Mouse (Mus musculus) intestine, postnatal 0 days (tissue): Measurements from ENCODE around the gene Pkmyt1. TPM values are rescaled to one million over a fixed set of nuclear protein-coding genes. Genes with fewer than 3 reads are reported as not detected.

Experiments used
- ATAC-seq: fragments of 200-750 bp; cut with Nextera tagmentation; 2 replicates; pipeline ENCODE4 v1.8.0; 2017; ENCODE audit warnings: mild to moderate bottlenecking, moderate TSS enrichment, moderate library complexity
- H3K27ac ChIP-seq: fragments of 300-500 bp; sonication (generic); 2 replicates; pipeline ENCODE4 v1.5.1; 2014; ENCODE audit warnings: mild to moderate bottlenecking, low read depth, low read length, moderate library complexity
- H3K27me3 ChIP-seq: fragments of 300-500 bp; sonication (generic); replicated peaks from 2 replicates; pipeline ENCODE4 v1.6.1; 2014; ENCODE audit warnings: low read length, mixed read lengths; ENCODE audit not compliant: control insufficient read depth, insufficient read depth
- H3K36me3 ChIP-seq: fragments of 300-500 bp; sonication (generic); 2 replicates; pipeline ENCODE4 v1.6.1; 2014; ENCODE audit warnings: mild to moderate bottlenecking, moderate library complexity; ENCODE audit not compliant: control insufficient read depth, insufficient read depth
- H3K4me1 ChIP-seq: fragments of 300-500 bp; sonication (generic); replicated peaks from 2 replicates; pipeline ENCODE4 v1.6.1; 2014; ENCODE audit warnings: antibody characterized with exemption, low read length, mixed read lengths; ENCODE audit not compliant: control insufficient read depth, insufficient read depth
- H3K4me2 ChIP-seq: fragments of 300-500 bp; sonication (generic); replicated peaks from 2 replicates; pipeline ENCODE4 v1.6.1; 2014; ENCODE audit warnings: low read depth, mild to moderate bottlenecking, moderate library complexity
- H3K4me3 ChIP-seq: fragments of 300-500 bp; sonication (generic); 2 replicates; pipeline ENCODE4 v1.5.1; 2014; ENCODE audit warnings: low read depth, low read length
- H3K9ac ChIP-seq: fragments of 300-500 bp; sonication (generic); 2 replicates; pipeline ENCODE4 v1.6.1; 2014; ENCODE audit warnings: mild to moderate bottlenecking, low read depth, low read length
- H3K9me3 ChIP-seq: fragments of 300-500 bp; sonication (generic); 2 replicates; pipeline ENCODE4 v1.6.1; 2016; ENCODE audit warnings: mixed run types; ENCODE audit not compliant: control insufficient read depth
- CTCF ChIP-seq: sonication (generic); IDR thresholded peaks from 2 replicates; pipeline ENCODE4 v1.5.1; 2016; ENCODE audit warnings: low read depth, mild to moderate bottlenecking, control low read depth, antibody characterized with exemption, moderate library complexity
- WGBS: fragments of 180-500 bp; shearing (Covaris S2); extraction: QIAGEN DNeasy Blood & Tissue Kit; methylation state at CpG from one replicate; pipeline ENCODE4 v1.1.7; 2014; 5-methylcytosine and 5-hydroxymethylcytosine counted together
- polyA plus RNA-seq: library from polyadenylated mRNA; unstranded; fragments of >200 nt; fragmentation: Nextera tagmentation; extraction: Ambion mirVana; gene quantifications from 2 replicates; pipeline ENCODE4 v1.2.1, GENCODE M21; 2015

Gene Pkmyt1
- polyA plus RNA-seq, 1 experiment from 2014 or later = 12.6 TPM

DNA sequence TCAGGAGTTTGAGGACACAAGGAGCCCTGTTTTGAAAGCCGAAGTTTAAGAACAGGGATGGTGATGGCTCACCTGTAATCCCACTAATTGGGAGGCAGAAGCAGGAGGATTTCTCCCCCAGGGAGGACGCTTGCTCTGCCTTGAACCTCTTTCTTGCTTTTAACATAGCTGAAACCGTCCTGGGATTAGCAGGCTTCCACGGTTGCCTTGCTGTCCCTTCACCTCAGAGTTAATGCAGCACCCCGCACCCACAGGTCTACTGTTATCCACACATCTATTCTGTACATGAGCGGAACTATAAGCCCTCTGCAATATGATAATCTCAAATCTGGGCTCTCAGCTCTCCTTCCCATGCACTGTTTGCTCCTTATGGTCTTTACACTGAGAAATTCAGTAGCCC is 47.5 kb downstream of the Pkmyt1 start:
- Histone ChIP-seq H3K9ac (no peak overlapping the region), H3K9me3 (no peaks in the 10 kb centered on the region), H3K27me3 (no peaks in the 10 kb centered on the region), H3K4me3 (no peak overlapping the region), H3K27ac (no peak overlapping the region), H3K4me1 (no peaks in the 10 kb centered on the region), H3K36me3 (no peaks in the 10 kb centered on the region), H3K4me2 (no peak overlapping the region)
- 73% methylated on average over 6 of the region's 6 CpGs for WGBS
- TF ChIP-seq CTCF = no peak
- no peak for ATAC-seq

DNA sequence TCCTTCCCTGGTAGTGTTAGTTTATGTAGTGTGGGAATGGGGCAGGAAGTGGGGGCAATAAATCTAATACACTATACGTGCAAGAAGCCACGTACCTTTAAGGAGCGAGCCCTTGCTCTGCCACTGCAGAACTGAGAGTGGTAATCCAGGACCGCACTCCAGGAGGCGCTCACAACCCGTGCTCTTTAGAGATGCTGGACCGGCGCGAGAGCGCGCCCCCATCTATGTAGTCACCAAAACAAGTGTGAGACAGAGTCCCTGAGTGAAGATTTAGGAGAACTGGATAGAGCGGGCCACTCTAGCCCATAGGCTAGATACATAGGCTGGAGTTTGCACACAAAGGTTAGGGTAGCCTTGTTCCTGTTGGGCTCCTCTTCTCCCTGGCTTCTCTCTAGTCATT is 48.0 kb downstream of the Pkmyt1 start:
- H3K4me3 ChIP-seq = no peak overlapping the region
- no peak overlapping the region for H3K9ac ChIP-seq
- WGBS = 4% methylated on average over 12 of the region's 12 CpGs
- H3K27me3 ChIP-seq = no peaks in the 10 kb centered on the region
- H3K36me3 ChIP-seq = no peaks in the 10 kb centered on the region
- no peak overlapping the region for H3K27ac ChIP-seq
- peak; percentile 40; the same call in 1 of the 2 replicates for ATAC-seq
- peak; percentile 92 for TF ChIP-seq CTCF
- H3K4me1 ChIP-seq = no peaks in the 10 kb centered on the region
- H3K9me3 ChIP-seq = no peaks in the 10 kb centered on the region
- no peak overlapping the region; the same call in 1 of the 2 replicates for H3K4me2 ChIP-seq

DNA sequence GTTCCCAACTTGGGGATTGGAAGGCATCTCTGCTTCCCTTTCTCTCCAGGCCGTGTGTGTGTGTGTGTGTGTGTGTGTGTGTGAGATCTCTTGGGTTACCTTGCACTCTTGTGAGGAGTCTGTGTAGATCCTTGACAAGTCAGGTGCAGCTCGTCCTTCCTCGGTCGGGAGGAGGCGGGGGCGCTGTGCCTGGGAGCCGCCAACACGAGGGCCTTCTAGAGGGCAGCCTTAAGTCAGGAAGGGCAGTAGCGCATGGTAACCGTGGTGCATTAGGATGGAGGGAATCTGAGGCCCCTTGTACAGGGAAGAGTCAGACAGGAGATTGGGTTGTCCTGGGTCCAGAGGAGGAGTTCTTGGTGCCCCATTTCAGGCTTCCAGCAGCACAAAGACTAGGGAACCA is 50.1 kb downstream of the Pkmyt1 start:
- no peak for TF ChIP-seq CTCF
- 84% methylated on average over 10 of the region's 10 CpGs for WGBS
- H3K4me1 ChIP-seq = no peaks in the 10 kb centered on the region
- H3K4me3 ChIP-seq = no peak overlapping the region
- no peaks in the 10 kb centered on the region for H3K36me3 ChIP-seq
- no peaks in the 10 kb centered on the region for H3K27me3 ChIP-seq
- ATAC-seq = no peak
- no peak overlapping the region for H3K9ac ChIP-seq
- H3K9me3 ChIP-seq = no peaks in the 10 kb centered on the region
- no peak overlapping the region for H3K27ac ChIP-seq
- no peak overlapping the region for H3K4me2 ChIP-seq

DNA sequence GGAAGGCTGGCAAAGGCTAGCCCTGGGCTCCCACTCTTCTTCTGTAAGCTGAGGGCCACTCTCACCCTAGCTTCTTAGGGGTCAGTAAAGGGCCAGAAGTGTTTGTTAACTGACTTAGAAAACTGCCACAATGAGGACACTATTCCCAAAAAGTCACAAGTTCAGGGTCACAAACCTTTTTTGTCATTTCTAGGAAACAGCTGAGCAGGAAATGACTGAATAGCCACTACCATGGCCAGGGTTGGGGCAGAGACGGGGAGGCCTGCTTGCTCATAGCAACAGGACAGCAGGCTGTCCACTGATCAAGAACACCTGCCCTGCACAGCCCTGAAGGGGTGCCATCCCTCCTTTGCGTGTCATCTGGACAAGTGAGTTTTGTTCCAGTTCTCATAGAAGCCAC is 51.0 kb downstream of the Pkmyt1 start:
- no peak for TF ChIP-seq CTCF
- Histone ChIP-seq H3K36me3 (no peaks in the 10 kb centered on the region), H3K4me3 (no peak overlapping the region), H3K27me3 (no peaks in the 10 kb centered on the region), H3K27ac (no peak overlapping the region), H3K4me1 (no peaks in the 10 kb centered on the region), H3K9me3 (no peaks in the 10 kb centered on the region), H3K4me2 (no peak overlapping the region), H3K9ac (no peak overlapping the region)
- no peak for ATAC-seq
- 77% methylated on average over 2 of the region's 2 CpGs for WGBS

- no peak overlapping the region for H3K4me3 ChIP-seq
- TF ChIP-seq CTCF = no peak
- H3K27me3 ChIP-seq = no peaks in the 10 kb centered on the region
- no peak overlapping the region for H3K27ac ChIP-seq
- H3K4me1 ChIP-seq = no peaks in the 10 kb centered on the region
- H3K36me3 ChIP-seq = no peaks in the 10 kb centered on the region
- H3K9me3 ChIP-seq = no peaks in the 10 kb centered on the region
- 42% methylated on average over 2 of the region's 2 CpGs for WGBS
- no peak overlapping the region for H3K9ac ChIP-seq
- ATAC-seq = no peak
- no peak overlapping the region for H3K4me2 ChIP-seq
Measured at GRCm38 (mm10) chr17:23778447-23778846, 52.3 kb downstream of the Pkmyt1 start.

DNA sequence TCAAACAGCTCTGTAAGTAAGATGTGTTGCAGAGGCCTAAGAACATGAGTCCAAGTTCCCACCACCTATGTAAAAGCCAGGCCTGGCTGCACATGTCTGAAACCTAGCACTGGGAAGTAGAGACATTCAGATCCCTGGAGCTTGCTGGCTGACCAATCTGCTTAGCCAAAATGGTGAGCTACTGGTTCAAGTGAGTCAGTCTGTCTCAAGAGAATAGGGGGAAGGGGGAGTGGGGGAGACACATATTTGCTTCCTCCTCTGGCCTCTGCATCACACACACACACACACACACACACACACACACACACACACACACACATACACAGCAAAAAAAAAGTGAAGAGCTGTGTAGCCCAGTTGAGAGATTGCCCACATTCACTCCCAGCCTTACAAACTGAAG is 57.2 kb downstream of the Pkmyt1 start:
- Histone ChIP-seq H3K4me3 (no peak overlapping the region), H3K27me3 (no peaks in the 10 kb centered on the region), H3K9ac (no peak overlapping the region), H3K4me2 (no peak overlapping the region), H3K27ac (no peak overlapping the region), H3K9me3 (no peaks in the 10 kb centered on the region), H3K4me1 (no peaks in the 10 kb centered on the region), H3K36me3 (no peaks in the 10 kb centered on the region)
- no peak for TF ChIP-seq CTCF
- no peak for ATAC-seq
